Mouse (Mus musculus): ENCODE measurements around the gene Negr1.

- TF ChIP-seq CTCF (conservative IDR thresholded peaks at IDR 0.05; ENCODE audit: insufficient read depth, insufficient read length, low read depth, low read length) (no peak), POLR2A (IDR thresholded peaks at IDR 0.05; ENCODE audit: low read depth, low read length) (no peak)
These were observed 248.2 kb downstream of the Negr1 start for GRCm38 (mm10) chr3:156809836-156810235.

All from kidney, adult 2 months (tissue).